Mouse (Mus musculus) liver, adult 2 months (tissue): ENCODE results near the gene Nav2.

ENCODE experiments used
- CTCF ChIP-seq: fragments of 200-500 bp; IDR thresholded peaks from 2 replicates; pipeline ENCODE4 v1.5.1; 2011; ENCODE audit warnings: low read depth, low read length, control low read depth
- POLR2A ChIP-seq: fragments of 200-500 bp; IDR thresholded peaks from 2 replicates; pipeline ENCODE4 v1.6.1; 2011; ENCODE audit warnings: low read length, control low read depth; ENCODE audit not compliant: insufficient read depth; ENCODE audit errors: extremely low read depth

DNA sequence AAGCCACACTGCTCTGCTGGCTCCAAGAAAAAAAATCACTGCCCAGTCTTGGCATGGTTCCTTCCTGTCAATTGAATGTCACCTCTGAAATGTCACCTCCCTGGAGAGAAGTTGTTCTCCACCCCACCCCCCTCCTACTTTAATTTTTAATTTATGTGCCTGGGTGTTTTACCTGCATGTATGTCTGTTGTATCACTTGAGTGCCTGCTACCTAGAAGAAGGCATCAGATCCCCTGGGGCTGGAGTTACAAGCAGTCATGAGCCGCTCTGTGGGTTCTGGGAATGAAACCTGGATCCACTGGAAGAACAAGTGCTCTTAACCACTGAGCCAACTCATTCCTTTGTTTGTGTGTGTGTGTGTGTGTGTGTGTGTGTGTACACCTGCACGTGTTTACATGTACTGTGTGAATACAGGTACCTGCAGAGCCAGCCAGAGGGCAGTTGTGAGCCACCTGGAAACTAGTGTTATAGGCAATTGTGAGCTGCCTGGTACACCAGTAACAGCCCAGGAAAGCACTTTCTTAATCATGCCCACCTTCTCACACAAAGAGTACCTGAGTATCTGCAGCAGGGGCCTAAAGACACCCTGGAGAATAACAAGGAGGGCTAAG, 433.5 kb downstream of the Nav2 start:
- TF ChIP-seq CTCF (peak; percentile 10; the same call in 1 of the 2 replicates), POLR2A (no peak)
